Mouse (Mus musculus): ENCODE results near the gene Sel1l3. TPM values are rescaled to one million over a fixed set of nuclear protein-coding genes. Genes with fewer than 3 reads are reported as not detected.

The Sel1l3 gene
- 1.9 and 3.3 TPM in 2 replicates for polyA plus RNA-seq (2016; fragmentation: Nextera tagmentation; extraction: Ambion mirVana)

DNA sequence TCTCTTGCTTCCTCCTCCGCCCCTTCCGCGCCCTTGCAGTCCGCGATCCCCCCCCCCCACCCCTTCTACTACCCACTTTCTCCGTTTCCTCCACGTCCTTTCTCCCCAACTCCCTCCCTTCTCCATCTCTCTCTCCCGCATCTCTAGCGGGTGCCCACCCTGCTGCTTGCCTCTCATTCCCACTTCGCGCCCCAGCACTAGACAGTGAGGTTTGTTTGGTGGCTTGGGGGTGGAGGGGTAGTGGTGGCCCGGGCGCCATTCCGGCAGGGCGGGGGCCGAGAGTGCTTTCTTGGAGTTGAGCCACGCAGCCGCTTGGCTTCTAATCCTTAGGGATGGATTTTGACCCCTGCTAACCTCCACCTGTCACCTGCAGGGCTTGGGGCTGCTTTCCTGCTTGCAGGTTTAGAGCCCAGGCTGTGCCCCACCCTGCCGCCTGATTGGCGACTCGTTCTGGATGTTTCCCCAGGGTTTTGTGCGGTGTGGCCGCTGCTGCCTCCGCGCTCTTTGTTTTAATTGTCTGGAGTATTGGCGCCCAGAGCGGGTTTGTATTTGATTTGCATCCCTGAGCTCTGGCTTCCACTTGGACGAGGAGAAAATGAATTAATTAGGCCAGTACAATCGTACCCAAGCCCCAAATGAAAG, at the start of gene Sel1l3:
TSS of gene Sel1l3 (minus strand) at position 217 of the 642 bp plus-strand sequence.
- under 1% methylated on average over 24 of the region's 29 CpGs for WGBS
- H3K27me3 ChIP-seq (ENCODE audit: poor library complexity, severe bottlenecking): peaks cover 71% of the 10 kb centered on the region
- peak within 1 kb of the TSS; percentile 75 for H3K4me3 ChIP-seq
- peak within 1 kb of the TSS; percentile 88 for H3K27ac ChIP-seq
- H3K4me1 ChIP-seq: peaks cover 37% of the 10 kb centered on the region
- no peaks in the 10 kb centered on the region for H3K36me3 ChIP-seq (replicated peaks)
- H3K9me3 ChIP-seq: no peaks in the 10 kb centered on the region
- peak; percentile 47 for DNase-seq (ENCODE audit: extremely low spot score, low spot score)

- no peak overlapping the region for H3K4me3 ChIP-seq
- H3K4me1 ChIP-seq: peaks cover 38% of the 10 kb centered on the region
- no peaks in the 10 kb centered on the region for H3K36me3 ChIP-seq (replicated peaks)
- H3K27me3 ChIP-seq (ENCODE audit: poor library complexity, severe bottlenecking): peaks cover 41% of the 10 kb centered on the region
- no peak overlapping the region for H3K27ac ChIP-seq
- no peaks in the 10 kb centered on the region for H3K9me3 ChIP-seq
- DNase-seq (ENCODE audit: extremely low spot score, low spot score): no peak
- WGBS: 94% methylated on average over 10 of the region's 10 CpGs
Observed at GRCm38 (mm10) chr5:53261999-53262398, 48.3 kb upstream of the Sel1l3 start.

- Histone ChIP-seq H3K27ac (no peak overlapping the region; the same call in 1 of the 2 replicates), H3K4me1 (peaks cover 44% of the 10 kb centered on the region), H3K36me3 (replicated peaks) (no peaks in the 10 kb centered on the region), H3K9me3 (no peaks in the 10 kb centered on the region), H3K4me3 (no peak overlapping the region), H3K27me3 (ENCODE audit: poor library complexity, severe bottlenecking) (peaks cover 47% of the 10 kb centered on the region)
- no peak for DNase-seq (ENCODE audit: extremely low spot score, low spot score)
- 77% methylated on average over 5 of the region's 5 CpGs for WGBS
Observed at GRCm38 (mm10) chr5:53259894-53260293, 46.2 kb upstream of the Sel1l3 start.

DNA sequence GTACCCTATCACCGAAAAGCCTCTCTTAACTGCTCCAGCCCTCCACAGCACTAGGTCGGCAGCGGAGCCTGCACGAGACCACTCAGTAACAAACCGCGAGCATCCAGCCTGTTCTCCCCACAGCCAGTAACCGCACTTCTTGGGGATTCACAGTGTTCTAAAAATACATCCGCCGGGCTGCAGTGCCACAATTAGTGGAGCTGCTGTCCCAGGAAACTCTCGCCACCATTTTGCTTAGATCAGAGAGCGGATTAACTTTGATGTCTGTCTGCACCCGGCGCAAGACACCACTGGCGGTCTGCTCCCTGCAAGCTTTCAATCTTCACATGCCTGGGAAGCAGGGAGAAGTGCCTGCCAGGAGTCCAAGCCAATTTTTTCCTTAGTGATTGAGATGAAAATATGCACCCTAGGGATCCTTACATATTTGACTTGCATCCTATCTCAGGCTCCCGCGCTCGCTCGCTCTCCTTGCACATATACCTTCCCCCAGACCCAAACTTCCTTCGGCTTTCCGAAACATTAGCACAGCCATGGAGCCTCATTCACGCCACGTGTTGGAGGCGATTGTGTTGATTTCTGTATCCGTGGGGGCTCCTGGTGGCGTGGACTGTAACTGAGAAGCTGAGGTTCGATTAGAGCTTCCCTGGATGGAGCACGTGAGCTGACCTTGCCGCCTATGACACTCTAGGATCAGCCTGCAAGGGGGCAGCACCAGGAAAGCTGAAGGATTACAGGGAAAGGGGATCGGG, 44.5 kb upstream of the Sel1l3 start:
- Histone ChIP-seq H3K4me3 (peak overlapping the region; percentile 48), H3K27me3 (ENCODE audit: poor library complexity, severe bottlenecking) (peaks cover 56% of the 10 kb centered on the region), H3K36me3 (replicated peaks) (no peaks in the 10 kb centered on the region), H3K4me1 (peaks cover 46% of the 10 kb centered on the region), H3K27ac (peak overlapping the region; percentile 82), H3K9me3 (no peaks in the 10 kb centered on the region)
- WGBS: 4% methylated on average over 29 of the region's 29 CpGs
- DNase-seq (ENCODE audit: extremely low spot score, low spot score): peak; percentile 55

GRCm38 (mm10) chr5:53254821-53255220, 41.1 kb upstream of the Sel1l3 start:
- Histone ChIP-seq H3K36me3 (replicated peaks) (no peaks in the 10 kb centered on the region), H3K4me1 (peaks cover 54% of the 10 kb centered on the region), H3K27ac (no peak overlapping the region), H3K9me3 (no peaks in the 10 kb centered on the region), H3K27me3 (ENCODE audit: poor library complexity, severe bottlenecking) (peaks cover 64% of the 10 kb centered on the region), H3K4me3 (no peak overlapping the region)
- 36% methylated on average over 3 of the region's 3 CpGs for WGBS
- DNase-seq (ENCODE audit: extremely low spot score, low spot score): no peak

DNA sequence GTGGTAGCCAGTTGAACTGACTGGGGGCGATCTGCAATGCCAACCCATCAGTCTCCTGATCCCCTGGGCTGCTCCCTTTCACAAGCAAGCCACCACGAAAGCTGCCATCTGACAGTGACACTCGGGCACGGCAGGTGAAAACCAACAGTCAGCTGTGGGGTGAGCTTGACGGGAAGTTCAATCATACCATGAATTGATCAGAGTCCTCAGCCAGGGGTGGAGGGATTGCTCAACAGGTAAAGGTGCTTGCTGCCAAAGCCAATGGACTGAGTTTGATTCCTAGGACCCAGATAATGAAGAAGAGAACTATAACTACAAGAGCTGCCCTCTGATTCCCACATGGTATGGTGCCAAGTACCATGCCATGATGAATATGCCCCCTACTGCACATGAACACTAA, 40.4 kb upstream of the Sel1l3 start:
- WGBS: 88% methylated on average over 5 of the region's 5 CpGs
- peaks cover 57% of the 10 kb centered on the region for H3K4me1 ChIP-seq
- H3K4me3 ChIP-seq: no peak overlapping the region
- H3K27me3 ChIP-seq (ENCODE audit: poor library complexity, severe bottlenecking): peaks cover 58% of the 10 kb centered on the region
- H3K9me3 ChIP-seq: no peaks in the 10 kb centered on the region
- no peak for DNase-seq (ENCODE audit: extremely low spot score, low spot score)
- H3K36me3 ChIP-seq (replicated peaks): no peaks in the 10 kb centered on the region
- no peak overlapping the region for H3K27ac ChIP-seq

DNA sequence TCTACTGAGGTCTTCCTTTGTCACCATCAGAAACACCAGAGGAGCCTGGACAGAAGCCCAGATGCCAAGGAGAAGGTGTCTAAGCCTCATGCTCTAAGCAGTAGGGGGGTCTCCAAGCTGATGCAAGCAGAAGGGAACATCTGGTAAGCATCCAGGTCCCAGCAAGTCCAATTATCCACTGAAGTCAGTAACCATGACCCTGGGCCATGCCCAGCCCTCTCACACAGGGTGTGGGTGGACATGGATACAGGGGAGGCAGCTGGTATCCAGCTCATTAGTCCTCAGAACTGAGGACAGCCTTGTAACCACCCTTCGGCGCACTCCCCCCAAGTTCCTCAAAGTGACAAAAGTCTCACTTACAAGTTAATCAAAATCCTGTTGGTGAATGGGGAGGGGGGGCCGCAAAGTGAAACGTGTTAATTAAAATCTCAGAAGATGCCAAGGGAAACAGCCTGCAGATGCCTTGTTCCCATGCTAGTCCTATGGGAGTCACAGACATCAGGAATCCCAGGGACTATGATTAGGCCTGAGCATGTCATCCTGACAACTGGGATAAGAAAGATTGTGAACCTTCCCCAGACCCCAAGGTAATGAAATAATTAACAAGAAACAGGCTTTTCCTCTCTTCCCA, 35.8 kb upstream of the Sel1l3 start:
- DNase-seq (ENCODE audit: extremely low spot score, low spot score): no peak

DNA sequence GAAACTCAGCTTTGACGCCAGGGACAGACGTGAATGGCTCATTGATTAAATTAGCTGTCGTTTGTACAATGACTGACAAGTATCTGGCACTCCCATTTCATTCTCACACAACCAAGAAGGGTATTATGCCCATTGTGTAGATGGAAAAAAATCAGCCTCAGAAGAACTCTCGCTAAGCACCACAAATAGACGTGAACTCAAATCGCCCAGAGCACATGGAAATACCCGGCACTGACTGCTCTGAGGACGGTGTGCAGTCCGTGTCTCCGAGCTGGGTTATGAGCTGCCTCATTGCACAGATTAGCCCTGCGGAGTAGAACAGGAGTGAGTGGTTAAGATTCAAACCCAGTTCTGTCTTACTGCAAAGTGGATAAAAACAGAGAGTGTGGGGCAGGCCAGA, 34.8 kb upstream of the Sel1l3 start:
- Histone ChIP-seq H3K36me3 (replicated peaks) (no peaks in the 10 kb centered on the region), H3K27ac (no peak overlapping the region), H3K27me3 (ENCODE audit: poor library complexity, severe bottlenecking) (peaks cover 45% of the 10 kb centered on the region), H3K4me3 (no peak overlapping the region), H3K9me3 (no peaks in the 10 kb centered on the region), H3K4me1 (peaks cover 33% of the 10 kb centered on the region)
- 41% methylated on average over 11 of the region's 11 CpGs for WGBS
- DNase-seq (ENCODE audit: extremely low spot score, low spot score): no peak

More for the DNA sequence above, 35.8 kb upstream of the Sel1l3 start:
- H3K27me3 ChIP-seq (ENCODE audit: poor library complexity, severe bottlenecking): peaks cover 51% of the 10 kb centered on the region
- H3K27ac ChIP-seq: no peak overlapping the region
- H3K4me1 ChIP-seq: peaks cover 33% of the 10 kb centered on the region
- 86% methylated on average over 4 of the region's 4 CpGs for WGBS
- H3K4me3 ChIP-seq: no peak overlapping the region
- no peaks in the 10 kb centered on the region for H3K9me3 ChIP-seq
- H3K36me3 ChIP-seq (replicated peaks): no peaks in the 10 kb centered on the region

- H3K9me3 ChIP-seq: no peaks in the 10 kb centered on the region
- peaks cover 19% of the 10 kb centered on the region; the same call in 1 of the 2 replicates for H3K27me3 ChIP-seq (ENCODE audit: poor library complexity, severe bottlenecking)
- DNase-seq (ENCODE audit: extremely low spot score, low spot score): no peak
- H3K4me1 ChIP-seq: peaks cover 31% of the 10 kb centered on the region
- no peak overlapping the region for H3K4me3 ChIP-seq
- no peak overlapping the region for H3K27ac ChIP-seq
- 88% methylated on average over 10 of the region's 10 CpGs for WGBS
- no peaks in the 10 kb centered on the region for H3K36me3 ChIP-seq (replicated peaks)
Observed at GRCm38 (mm10) chr5:53243933-53244332, 30.2 kb upstream of the Sel1l3 start.

- 88% methylated on average over 7 of the region's 7 CpGs for WGBS
- Histone ChIP-seq H3K9me3 (no peaks in the 10 kb centered on the region), H3K36me3 (replicated peaks) (no peaks in the 10 kb centered on the region), H3K27ac (no peak overlapping the region), H3K4me3 (no peak overlapping the region), H3K4me1 (peaks cover 22% of the 10 kb centered on the region), H3K27me3 (ENCODE audit: poor library complexity, severe bottlenecking) (peaks cover 19% of the 10 kb centered on the region; the same call in 1 of the 2 replicates)
- no peak for DNase-seq (ENCODE audit: extremely low spot score, low spot score)
Observed at GRCm38 (mm10) chr5:53242865-53243499, 29.3 kb upstream of the Sel1l3 start.

- DNase-seq (ENCODE audit: extremely low spot score, low spot score): no peak
- WGBS: 85% methylated on average over 5 of the region's 5 CpGs
- no peaks in the 10 kb centered on the region for H3K9me3 ChIP-seq
- H3K4me3 ChIP-seq: no peak overlapping the region
- no peaks in the 10 kb centered on the region for H3K36me3 ChIP-seq (replicated peaks)
- H3K27me3 ChIP-seq (ENCODE audit: poor library complexity, severe bottlenecking): peaks cover 12% of the 10 kb centered on the region; the same call in 1 of the 2 replicates
- no peak overlapping the region for H3K27ac ChIP-seq
- peaks cover 25% of the 10 kb centered on the region for H3K4me1 ChIP-seq
Observed at GRCm38 (mm10) chr5:53241963-53242362, 28.2 kb upstream of the Sel1l3 start.

GRCm38 (mm10) chr5:53241109-53241508, 27.4 kb upstream of the Sel1l3 start:
- Histone ChIP-seq H3K9me3 (no peaks in the 10 kb centered on the region), H3K4me3 (no peak overlapping the region), H3K27ac (no peak overlapping the region), H3K4me1 (peaks cover 29% of the 10 kb centered on the region), H3K36me3 (replicated peaks) (no peaks in the 10 kb centered on the region), H3K27me3 (ENCODE audit: poor library complexity, severe bottlenecking) (0 out of 2 replicates have a peak, but pooled peaks cover 4% of the 10 kb centered on the region)
- no peak for DNase-seq (ENCODE audit: extremely low spot score, low spot score)
- 51% methylated on average over 2 of the region's 2 CpGs for WGBS

Data from forebrain, embryonic 10.5 days (tissue).